Comparison of ENCODE assay signal across 7 mouse cellular contexts in the genomic region with DNA sequence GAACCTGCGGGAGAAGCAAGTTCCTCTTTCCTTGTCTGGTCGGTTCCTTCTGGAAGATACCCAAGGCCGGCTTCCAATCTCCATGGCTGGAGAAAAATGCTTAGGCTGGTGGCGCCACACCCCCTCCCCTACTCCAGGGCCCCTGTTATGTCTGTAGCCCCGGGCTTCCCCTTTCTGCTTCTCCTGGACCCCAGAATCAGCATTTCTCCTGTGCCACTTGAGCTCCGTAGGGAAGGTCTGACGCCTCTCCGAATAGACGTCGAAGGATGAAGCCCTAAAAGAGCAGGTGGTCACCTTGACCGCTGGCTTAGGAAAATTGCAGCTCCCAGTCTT. TPM values are rescaled to one million over a fixed set of nuclear protein-coding genes. Genes with fewer than 3 reads are reported as not detected.
DNase-seq lines count a peak whose midpoint lies in the region; ATAC-seq and TF ChIP-seq lines count a peak whose summit lies in the region.

No protein-coding gene starts in this region.

- DNase-seq in lung, postnatal 25 days (ENCODE audit: low spot score), result no peak
- no peak for DNase-seq in limb, embryonic 14.5 days (ENCODE audit: low spot score)
- DNase-seq in B cell, adult 2 months, result no peak
- DNase-seq in layer of hippocampus, adult 9-10 months (ENCODE audit: low spot score), result no peak

- H3K4me1 ChIP-seq in lung, embryonic 15.5 days, result peaks cover 72% of the 10 kb centered on the region
- peaks cover 36% of the 10 kb centered on the region for H3K4me1 ChIP-seq in forebrain, embryonic 12.5 days
- peaks cover 36% of the 10 kb centered on the region for H3K4me1 ChIP-seq in limb, embryonic 14.5 days (ENCODE audit: control insufficient read depth, insufficient read depth, low read length)
- H3K4me1 ChIP-seq in small intestine, adult 2 months (ENCODE audit: control insufficient read depth, insufficient read depth, insufficient read length, low read length), result peaks cover 5% of the 10 kb centered on the region; the same call in 1 of the 2 replicates

- peak overlapping the region; percentile 70 for H3K27ac ChIP-seq in lung, embryonic 15.5 days
- no peak overlapping the region for H3K27ac ChIP-seq in forebrain, embryonic 12.5 days
- no peak overlapping the region for H3K27ac ChIP-seq in limb, embryonic 14.5 days (replicated peaks; ENCODE audit: low read depth, low read length)
- no peak overlapping the region for H3K27ac ChIP-seq in small intestine, adult 2 months (ENCODE audit: insufficient read depth, low read depth, low read length)

- no peak for TF ChIP-seq CTCF in small intestine, adult 2 months (IDR thresholded peaks at IDR 0.05; ENCODE audit: extremely low read depth, insufficient read length, insufficient replicate concordance, low read depth, low read length)

- no peak for TF ChIP-seq POLR2A in limb, embryonic 14.5 days (IDR thresholded peaks at IDR 0.05; ENCODE audit: borderline replicate concordance, extremely low read depth, insufficient read depth, insufficient read length)
- no peak for TF ChIP-seq POLR2A in small intestine, adult 2 months (IDR thresholded peaks at IDR 0.05; ENCODE audit: low read depth, low read length)

- no peaks in the 10 kb centered on the region for H3K9me3 ChIP-seq in lung, embryonic 15.5 days
- H3K9me3 ChIP-seq in forebrain, embryonic 12.5 days, result no peaks in the 10 kb centered on the region
- H3K9me3 ChIP-seq in limb, embryonic 14.5 days (ENCODE audit: control insufficient read depth, low read length), result no peaks in the 10 kb centered on the region

- H3K4me2 ChIP-seq in lung, embryonic 15.5 days, result peak overlapping the region; percentile 93
- peak overlapping the region; percentile 93 for H3K4me2 ChIP-seq in forebrain, embryonic 12.5 days
- H3K4me2 ChIP-seq in limb, embryonic 14.5 days (replicated peaks; ENCODE audit: low read depth, low read length, severe bottlenecking), result peak overlapping the region; percentile 96

- 3% methylated on average over 11 of the region's 11 CpGs for whole genome bisulfite sequencing in lung, embryonic 15.5 days
- 2% methylated on average over 11 of the region's 11 CpGs for WGBS in forebrain, embryonic 12.5 days
- 0% methylated on average over 11 of the region's 11 CpGs for WGBS in limb, embryonic 14.5 days
- 17% methylated on average over 11 of the region's 11 CpGs for WGBS in small intestine, adult 2 months

- no peaks in the 10 kb centered on the region for H3K27me3 ChIP-seq in lung, embryonic 15.5 days
- H3K27me3 ChIP-seq in forebrain, embryonic 12.5 days, result peaks cover 39% of the 10 kb centered on the region
- H3K27me3 ChIP-seq in limb, embryonic 14.5 days (ENCODE audit: control insufficient read depth, insufficient read depth, low read length), result no peaks in the 10 kb centered on the region
- H3K27me3 ChIP-seq in small intestine, adult 2 months (ENCODE audit: control insufficient read depth, insufficient read depth, low read length), result peaks cover 16% of the 10 kb centered on the region

- peak overlapping the region; percentile 75 for H3K9ac ChIP-seq in lung, embryonic 15.5 days
- peak overlapping the region; percentile 72 for H3K9ac ChIP-seq in forebrain, embryonic 12.5 days
- H3K9ac ChIP-seq in limb, embryonic 14.5 days (ENCODE audit: low read depth, low read length, severe bottlenecking), result peak overlapping the region; percentile 79

- H3K4me3 ChIP-seq in lung, embryonic 15.5 days, result peak overlapping the region; percentile 65
- H3K4me3 ChIP-seq in forebrain, embryonic 12.5 days (replicated peaks), result peak overlapping the region; percentile 65
- H3K4me3 ChIP-seq in limb, embryonic 14.5 days (replicated peaks; ENCODE audit: low read length), result peak overlapping the region; percentile 71
- H3K4me3 ChIP-seq in small intestine, adult 2 months (ENCODE audit: low read depth, low read length), result peak overlapping the region; percentile 84

- peak; percentile 2; the same call in 1 of the 2 replicates for ATAC-seq in lung, embryonic 15.5 days (ENCODE audit: borderline replicate concordance, extremely low read depth, low FRiP score, low TSS enrichment)
- ATAC-seq in forebrain, embryonic 12.5 days (ENCODE audit: low FRiP score), result no peak; the same call in 1 of the 2 replicates
- peak; percentile 27; the same call in 1 of the 2 replicates for ATAC-seq in limb, embryonic 14.5 days (ENCODE audit: low FRiP score, low read depth)

- no peaks in the 10 kb centered on the region for H3K36me3 ChIP-seq in lung, embryonic 15.5 days
- H3K36me3 ChIP-seq in forebrain, embryonic 12.5 days (replicated peaks), result no peaks in the 10 kb centered on the region
- H3K36me3 ChIP-seq in limb, embryonic 14.5 days (ENCODE audit: control insufficient read depth, insufficient read depth, low read length), result no peaks in the 10 kb centered on the region
- no peaks in the 10 kb centered on the region for H3K36me3 ChIP-seq in small intestine, adult 2 months (ENCODE audit: control insufficient read depth, insufficient read depth, low read length)

RNA-seq across cellular contexts. Expression of gene Pald1, which starts 0.4 kb away (rescaled TPM):
- polyA plus RNA-seq in lung, embryonic 15.5 days (2015; fragmentation: Nextera tagmentation; extraction: Ambion mirVana), result 47.5 and 48.1 TPM in 2 replicates
- 20.7 and 22.9 TPM in 2 replicates for polyA plus RNA-seq in forebrain, embryonic 12.5 days (2016; fragmentation: Nextera tagmentation; extraction: Ambion mirVana)
- polyA plus RNA-seq in limb, embryonic 14.5 days (2012; rRNA removed), result 24.9 and 28.2 TPM in 2 replicates
- 18.8 and 19.4 TPM in 2 replicates for polyA plus RNA-seq in limb, embryonic 14.5 days (2014; fragmentation: Nextera tagmentation; extraction: Ambion mirVana)
- polyA plus RNA-seq in small intestine, adult 2 months (2012; rRNA removed), result 3.0 and 3.2 TPM in 2 replicates

RNA-seq across cellular contexts. Expression of gene Nodal, which starts 34.1 kb away (rescaled TPM):
- 0.09 TPM in 1 of 2 replicates, not detected in the other for polyA plus RNA-seq in lung, embryonic 15.5 days (2015; fragmentation: Nextera tagmentation; extraction: Ambion mirVana)
- polyA plus RNA-seq in forebrain, embryonic 12.5 days (2016; fragmentation: Nextera tagmentation; extraction: Ambion mirVana), result 0.15 TPM in 1 of 2 replicates, not detected in the other
- 0.10 and 0.16 TPM in 2 replicates for polyA plus RNA-seq in limb, embryonic 14.5 days (2012; rRNA removed)
- 0.19 TPM in 1 of 2 replicates, not detected in the other for polyA plus RNA-seq in limb, embryonic 14.5 days (2014; fragmentation: Nextera tagmentation; extraction: Ambion mirVana)
- 0.13 TPM in 1 of 2 replicates, not detected in the other for polyA plus RNA-seq in small intestine, adult 2 months (2012; rRNA removed)
